Mouse (Mus musculus): ENCODE data around the gene Hoxb13.
A peak's percentile ranks its signal among the peaks of the same experiment; 100 is the strongest.

The Hoxb13 gene

GRCm38 (mm10) chr11:96193521-96194400 is at the start of gene Hoxb13:
Gene Hoxb13 (plus strand): TSS chr11:96194316.
- no peak for DNase-seq

- peak; percentile 21 to 24 for DNase-seq
Observed at GRCm38 (mm10) chr11:96145622-96146270, 48.4 kb upstream of the Hoxb13 start.

- no peak for DNase-seq
Observed at GRCm38 (mm10) chr11:96147471-96147870, 46.6 kb upstream of the Hoxb13 start.

GRCm38 (mm10) chr11:96164769-96165168 is 29.3 kb upstream of the Hoxb13 start:
- no peak for DNase-seq

- no peak for DNase-seq
Observed at GRCm38 (mm10) chr11:96168125-96168524, 26.0 kb upstream of the Hoxb13 start.

GRCm38 (mm10) chr11:96169016-96169415 is 25.1 kb upstream of the Hoxb13 start:
- DNase-seq = no peak

- DNase-seq = no peak
Observed at GRCm38 (mm10) chr11:96170711-96171379, 23.3 kb upstream of the Hoxb13 start.

GRCm38 (mm10) chr11:96171601-96172000 is 22.5 kb upstream of the Hoxb13 start:
- DNase-seq = no peak

- no peak for DNase-seq
Observed at GRCm38 (mm10) chr11:96172511-96173287, 21.4 kb upstream of the Hoxb13 start.

GRCm38 (mm10) chr11:96173288-96173840 is 20.8 kb upstream of the Hoxb13 start:
- DNase-seq = no peak

- no peak for DNase-seq
Observed at GRCm38 (mm10) chr11:96174881-96175280, 19.2 kb upstream of the Hoxb13 start.

- DNase-seq = no peak
Observed at GRCm38 (mm10) chr11:96175511-96175910, 18.6 kb upstream of the Hoxb13 start.

- DNase-seq = no peak
Observed at GRCm38 (mm10) chr11:96175951-96176530, 18.1 kb upstream of the Hoxb13 start.

GRCm38 (mm10) chr11:96176841-96177240 is 17.3 kb upstream of the Hoxb13 start:
- DNase-seq = no peak

GRCm38 (mm10) chr11:96177546-96178174 is 16.5 kb upstream of the Hoxb13 start:
- DNase-seq = no peak

- DNase-seq = no peak
Observed at GRCm38 (mm10) chr11:96178356-96178755, 15.8 kb upstream of the Hoxb13 start.

GRCm38 (mm10) chr11:96178911-96179503 is 15.1 kb upstream of the Hoxb13 start:
- no peak for DNase-seq

GRCm38 (mm10) chr11:96181061-96181460 is 13.1 kb upstream of the Hoxb13 start:
- no peak for DNase-seq

GRCm38 (mm10) chr11:96184233-96184632 is 9.9 kb upstream of the Hoxb13 start:
- DNase-seq = no peak

- no peak for DNase-seq
Observed at GRCm38 (mm10) chr11:96187321-96187720, 6.8 kb upstream of the Hoxb13 start.

All from cerebellum, adult 18-20 months (tissue).